Mouse (Mus musculus) MEL (cell line): ENCODE data around the gene Hlcs. TPM values are rescaled to one million over a fixed set of nuclear protein-coding genes. Genes with fewer than 3 reads are reported as not detected.

ENCODE experiments used
- DNase-seq: peaks from one replicate; pipeline ENCODE4 v3.0.0; 2011; ENCODE audit warnings: low read depth, low spot score
- H3K27ac ChIP-seq: 2 replicates; pipeline ENCODE4 v1.5.1; 2012; ENCODE audit warnings: low read depth, mild to moderate bottlenecking, control low read depth, low read length, moderate library complexity; ENCODE audit not compliant: control insufficient read depth
- H3K27me3 ChIP-seq, 2 experiments: fragments of 150-350 bp in 1 of 2; sonication (generic) in 1 of 2; 2 replicates each; pipeline ENCODE4 v1.6.1; 2012; ENCODE audit warnings: low read length in 2 of 2, mild to moderate bottlenecking in 2 of 2, improper control_type of control experiment in 1 of 2, moderate library complexity in 1 of 2; ENCODE audit not compliant: insufficient read depth in 2 of 2, control insufficient read depth in 1 of 2
- H3K36me3 ChIP-seq, 2 experiments: 2 replicates each; pipeline ENCODE4 v1.6.1; 2012 to 2014; ENCODE audit warnings: low read length in 2 of 2, improper control_type of control experiment in 1 of 2, inconsistent platforms in 1 of 2, mild to moderate bottlenecking in 1 of 2; ENCODE audit not compliant: insufficient read depth in 2 of 2, control insufficient read depth in 1 of 2
- H3K4me1 ChIP-seq, 2 experiments: fragments of 150-350 bp in 1 of 2; sonication (generic) in 1 of 2; 2 replicates each; pipeline ENCODE4 v1.6.1; 2012; ENCODE audit warnings: low read length in 2 of 2, improper control_type of control experiment in 1 of 2, mild to moderate bottlenecking in 1 of 2; ENCODE audit not compliant: insufficient read depth in 2 of 2, control insufficient read depth in 1 of 2
- H3K4me3 ChIP-seq, 2 experiments: fragments of 150-350 bp in 1 of 2; sonication (generic) in 1 of 2; 2 replicates each; pipeline ENCODE4 v1.5.1; 2012; ENCODE audit warnings: low read depth in 2 of 2, low read length in 2 of 2, mild to moderate bottlenecking in 2 of 2, moderate library complexity in 2 of 2, control low read depth in 1 of 2, improper control_type of control experiment in 1 of 2; ENCODE audit not compliant: control insufficient read depth in 1 of 2, insufficient read depth in 1 of 2
- H3K79me2 ChIP-seq: 2 replicates; pipeline ENCODE4 v1.6.1; 2012; ENCODE audit warnings: mild to moderate bottlenecking, low read length, moderate library complexity; ENCODE audit not compliant: control insufficient read depth, poor library complexity, insufficient read depth
- H3K9ac ChIP-seq: 2 replicates; pipeline ENCODE4 v1.6.1; 2012; ENCODE audit warnings: low read depth, mild to moderate bottlenecking, control low read depth, low read length, moderate library complexity; ENCODE audit not compliant: control insufficient read depth, poor library complexity, severe bottlenecking
- H3K9me3 ChIP-seq: fragments of 150-350 bp; sonication (generic); replicated peaks from 2 replicates; pipeline ENCODE4 v1.6.1; 2012; ENCODE audit warnings: mild to moderate bottlenecking, low read length, improper control_type of control experiment, moderate library complexity; ENCODE audit not compliant: insufficient read depth
- CHD1 ChIP-seq: IDR thresholded peaks from 2 replicates; pipeline ENCODE4 v1.6.1; 2012; ENCODE audit warnings: low read depth, mild to moderate bottlenecking, inconsistent platforms, low read length, improper control_type of control experiment
- CHD2 ChIP-seq: IDR thresholded peaks from 2 replicates; pipeline ENCODE4 v1.6.1; 2011; ENCODE audit warnings: low read length, improper control_type of control experiment
- CTCF ChIP-seq, 3 experiments: IDR thresholded peaks in 2 of 3; conservative IDR thresholded peaks in 1 of 3; 2 replicates each; pipeline ENCODE4 v1.5.1; 2011 to 2012; ENCODE audit warnings: low read length in 3 of 3, low read depth in 2 of 3, mild to moderate bottlenecking in 2 of 3, improper control_type of control experiment in 1 of 3, inconsistent platforms in 1 of 3, mixed read lengths in 1 of 3, moderate library complexity in 1 of 3; ENCODE audit not compliant: control insufficient read depth in 1 of 3, insufficient read depth in 1 of 3, poor library complexity in 1 of 3, severe bottlenecking in 1 of 3
- EP300 ChIP-seq, 2 experiments: IDR thresholded peaks; 2 replicates each; pipeline ENCODE4 v1.6.1; 2011; ENCODE audit warnings: improper control_type of control experiment in 2 of 2, low read length in 2 of 2, low read depth in 1 of 2, mild to moderate bottlenecking in 1 of 2
- ETS1 ChIP-seq: IDR thresholded peaks from 2 replicates; pipeline ENCODE4 v1.6.1; 2012; ENCODE audit warnings: low read depth, mild to moderate bottlenecking, inconsistent platforms, low read length, improper control_type of control experiment, moderate library complexity
- GABPA ChIP-seq: IDR thresholded peaks from 2 replicates; pipeline ENCODE4 v1.6.1; 2012; ENCODE audit warnings: low read depth, mild to moderate bottlenecking, inconsistent platforms, low read length, improper control_type of control experiment, moderate library complexity
- JUND ChIP-seq: IDR thresholded peaks from 2 replicates; pipeline ENCODE4 v1.6.1; 2011; ENCODE audit warnings: low read depth, mild to moderate bottlenecking, improper control_type of control experiment, low read length
- KAT2A ChIP-seq: conservative IDR thresholded peaks from 2 replicates; pipeline ENCODE4 v1.6.1; 2012; ENCODE audit warnings: low read depth, low read length, improper control_type of control experiment, inconsistent platforms
- MAFK ChIP-seq: IDR thresholded peaks from 2 replicates; pipeline ENCODE4 v1.6.1; 2011; ENCODE audit warnings: low read depth, mild to moderate bottlenecking, low read length, improper control_type of control experiment, borderline replicate concordance
- MXI1 ChIP-seq: IDR thresholded peaks from 2 replicates; pipeline ENCODE4 v1.6.1; 2011; ENCODE audit warnings: mild to moderate bottlenecking, low read depth, low read length, improper control_type of control experiment
- MYC ChIP-seq: IDR thresholded peaks from 2 replicates; pipeline ENCODE4 v1.6.1; 2011; ENCODE audit warnings: low read depth, mild to moderate bottlenecking, low read length, improper control_type of control experiment, moderate library complexity
- NELFE ChIP-seq: IDR thresholded peaks from 2 replicates; pipeline ENCODE4 v1.6.1; 2011; ENCODE audit warnings: low read depth, low read length, improper control_type of control experiment
- NRF1 ChIP-seq: IDR thresholded peaks from 2 replicates; pipeline ENCODE4 v1.6.1; 2014; ENCODE audit warnings: low read depth, mild to moderate bottlenecking, inconsistent platforms, low read length, improper control_type of control experiment, moderate library complexity; ENCODE audit not compliant: poor library complexity, insufficient read depth, severe bottlenecking
- POLR2AphosphoS2 ChIP-seq: IDR thresholded peaks from 2 replicates; pipeline ENCODE4 v1.6.1; 2011; ENCODE audit warnings: low read length, improper control_type of control experiment
- POLR2AphosphoS5 ChIP-seq: IDR thresholded peaks from 2 replicates; pipeline ENCODE4 v1.6.1; 2012; ENCODE audit warnings: low read depth, borderline replicate concordance, mild to moderate bottlenecking, inconsistent platforms, low read length, moderate library complexity, mixed read lengths
- RAD21 ChIP-seq: IDR thresholded peaks from 2 replicates; pipeline ENCODE4 v1.6.1; 2011; ENCODE audit warnings: mild to moderate bottlenecking, low read depth, low read length, improper control_type of control experiment
- SMC3 ChIP-seq: IDR thresholded peaks from 2 replicates; pipeline ENCODE4 v1.6.1; 2011; ENCODE audit warnings: low read depth, low read length, improper control_type of control experiment
- TAL1 ChIP-seq: IDR thresholded peaks from 2 replicates; pipeline ENCODE4 v1.6.1; 2012; ENCODE audit warnings: mild to moderate bottlenecking, inconsistent platforms, low read length, moderate library complexity, mixed read lengths
- TCF12 ChIP-seq: IDR thresholded peaks from 2 replicates; pipeline ENCODE4 v1.6.1; 2014; ENCODE audit warnings: low read depth, mild to moderate bottlenecking, inconsistent platforms, low read length, improper control_type of control experiment, moderate library complexity
- USF2 ChIP-seq, 2 experiments: IDR thresholded peaks; 2 replicates each; pipeline ENCODE4 v1.6.1; 2011 to 2012; ENCODE audit warnings: improper control_type of control experiment in 2 of 2, low read length in 2 of 2, borderline replicate concordance in 1 of 2, inconsistent platforms in 1 of 2, low read depth in 1 of 2, mild to moderate bottlenecking in 1 of 2; ENCODE audit not compliant: insufficient read depth in 1 of 2
- polyA plus RNA-seq, 2 experiments: library from polyadenylated mRNA; stranded (reverse) in 1 of 2; unstranded in 1 of 2; fragments of >175 nt in 1 of 2; fragments of >200 nt in 1 of 2; gene quantifications; 2 replicates each; pipeline versions ENCODE4 v1.2.1 to v1.2.4; 2012; ENCODE audit warnings: low replicate concordance in 2 of 2, low read depth in 1 of 2; ENCODE audit not compliant: insufficient read length in 2 of 2, insufficient read depth in 1 of 2, missing spikeins in 1 of 2
- total RNA-seq: library from RNA; depleted of rRNA; stranded (reverse); fragments of 300-350 nt; gene quantifications from 2 replicates; pipeline ENCODE4 v1.2.3, GENCODE M21; 2012

Gene Hlcs
- total and polyA plus RNA-seq, 3 experiments, result 3.3 to 6.4 TPM; not detected in 1

GRCm38 (mm10) chr16:94253671-94254414 lies 59.5 kb downstream of the Hlcs start:
- H3K36me3 ChIP-seq, result no peaks in the 10 kb centered on the region

GRCm38 (mm10) chr16:94251756-94252155 lies 61.6 kb downstream of the Hlcs start:
- Histone ChIP-seq H3K79me2 (no peaks in the 10 kb centered on the region), H3K9ac (no peak overlapping the region), H3K27ac (no peak overlapping the region), H3K4me1 (no peaks in the 10 kb centered on the region), H3K27me3 (no peaks in the 10 kb centered on the region), H3K36me3 (no peaks in the 10 kb centered on the region), H3K4me3 (no peak overlapping the region), H3K9me3 (no peaks in the 10 kb centered on the region)
- no peak for DNase-seq
- TF ChIP-seq MAFK (no peak), USF2 (IDR thresholded peaks at IDR 0.05; ENCODE audit: borderline replicate concordance in 1 of 2, insufficient read depth in 1 of 2, low read depth in 1 of 2, low read length in 2 of 2) (no peak), ETS1 (no peak), TAL1 (no peak), JUND (no peak), GABPA (no peak), NRF1 (no peak), CHD1 (no peak), MYC (no peak), POLR2AphosphoS2 (no peak), SMC3 (no peak), CTCF (IDR thresholded peaks at IDR 0.05 in 2 of 3, conservative IDR thresholded peaks at IDR 0.05 in 1 of 3; ENCODE audit: control insufficient read depth in 1 of 3, insufficient read depth in 1 of 3, low read depth in 2 of 3, low read length in 3 of 3, poor library complexity in 1 of 3, severe bottlenecking in 1 of 3) (no peak), RAD21 (no peak), EP300 (IDR thresholded peaks at IDR 0.05; ENCODE audit: low read depth in 1 of 2, low read length in 2 of 2) (no peak), MXI1 (no peak), KAT2A (no peak)
- TF ChIP-seq, all 39 proteins: peak for 0

More at GRCm38 (mm10) chr16:94253671-94254414, 59.5 kb downstream of the Hlcs start:
- Histone ChIP-seq H3K9me3 (no peaks in the 10 kb centered on the region), H3K9ac (no peak overlapping the region), H3K27ac (no peak overlapping the region), H3K4me3 (no peak overlapping the region), H3K79me2 (no peaks in the 10 kb centered on the region), H3K4me1 (no peaks in the 10 kb centered on the region), H3K27me3 (no peaks in the 10 kb centered on the region)
- TF ChIP-seq CHD1, result no peak
- TF ChIP-seq ETS1, result no peak
- no peak for TF ChIP-seq SMC3
- TF ChIP-seq TCF12, result no peak
- TF ChIP-seq NELFE, result no peak
- no peak for TF ChIP-seq POLR2AphosphoS5
- no peak for TF ChIP-seq CHD2
- DNase-seq, result no peak
